Mouse (Mus musculus) thymus, adult 2 months (tissue): ENCODE results near the gene Gm11487. TPM values are rescaled to one million over a fixed set of nuclear protein-coding genes. Genes with fewer than 3 reads are reported as not detected.
"Not testable (repeated sequence)": the region's sequence is repeated elsewhere in the genome, so short reads cannot be mapped to it uniquely, and the experiment has no call there.

ENCODE experiments used
- DNase-seq: peaks from one replicate; pipeline ENCODE4 v3.0.0; 2021
- H3K27ac ChIP-seq: fragments of 200-500 bp; 2 replicates; pipeline ENCODE4 v1.5.1; 2012; ENCODE audit warnings: low read length, control low read depth; ENCODE audit not compliant: control insufficient read depth, insufficient read depth
- H3K27me3 ChIP-seq: fragments of 200-500 bp; 2 replicates; pipeline ENCODE4 v1.6.1; 2012; ENCODE audit warnings: mild to moderate bottlenecking, low read length, moderate library complexity, mixed read lengths; ENCODE audit not compliant: control insufficient read depth, insufficient read depth
- H3K36me3 ChIP-seq: fragments of 200-500 bp; 2 replicates; pipeline ENCODE4 v1.6.1; 2012; ENCODE audit warnings: mild to moderate bottlenecking, low read length, moderate library complexity; ENCODE audit not compliant: control insufficient read depth, insufficient read depth
- H3K4me1 ChIP-seq: fragments of 200-500 bp; replicated peaks from 2 replicates; pipeline ENCODE4 v1.6.1; 2012; ENCODE audit warnings: low read length; ENCODE audit not compliant: control insufficient read depth, insufficient read depth
- H3K4me3 ChIP-seq: fragments of 200-500 bp; 2 replicates; pipeline ENCODE4 v1.5.1; 2012; ENCODE audit warnings: mild to moderate bottlenecking, low read length, control low read depth, moderate library complexity; ENCODE audit not compliant: control insufficient read depth, insufficient read depth
- CTCF ChIP-seq: fragments of 200-500 bp; IDR thresholded peaks from 2 replicates; pipeline ENCODE4 v1.5.1; 2012; ENCODE audit warnings: mild to moderate bottlenecking, control low read depth, low read length, moderate library complexity, borderline replicate concordance; ENCODE audit not compliant: control insufficient read depth, poor library complexity, insufficient read depth; ENCODE audit errors: extremely low read depth
- POLR2A ChIP-seq: fragments of 200-500 bp; IDR thresholded peaks from 2 replicates; pipeline ENCODE4 v1.6.1; 2012; ENCODE audit warnings: mild to moderate bottlenecking, low read length, control low read depth, moderate library complexity; ENCODE audit not compliant: control insufficient read depth, poor library complexity, insufficient read depth; ENCODE audit errors: extremely low read depth
- WGBS: fragments of 180-500 bp; shearing (Covaris S2); methylation state at CpG from one replicate; pipeline ENCODE4 v1.1.7; 2018; 5-methylcytosine and 5-hydroxymethylcytosine counted together
- polyA plus RNA-seq: library from polyadenylated mRNA; depleted of rRNA; stranded (reverse); fragments of >200 nt; gene quantifications from 2 replicates; pipeline ENCODE4 v1.2.3, GENCODE M21; 2012; rRNA removed

The Gm11487 gene
- not detected in 2 replicates for polyA plus RNA-seq

- DNase-seq, H3K27me3 ChIP-seq, H3K36me3 ChIP-seq, H3K4me1 ChIP-seq, H3K27ac ChIP-seq, H3K4me3 ChIP-seq: not testable (repeated sequence)
- WGBS: 91% methylated on average over 4 of the region's 4 CpGs
Observed at GRCm38 (mm10) chr4:73404972-73405371, at the start of gene Gm11487. TSS of gene Gm11487 (minus strand) at chr4:73405072.

GRCm38 (mm10) chr4:73444715-73445114, 39.8 kb upstream of the Gm11487 start:
- H3K27me3 ChIP-seq: no peaks in the 10 kb centered on the region
- no peak for DNase-seq
- no peak overlapping the region for H3K4me3 ChIP-seq
- no peaks in the 10 kb centered on the region for H3K4me1 ChIP-seq
- WGBS: 62% methylated on average over 7 of the region's 7 CpGs
- no peak for TF ChIP-seq CTCF
- no peak for TF ChIP-seq POLR2A
- H3K27ac ChIP-seq: no peak overlapping the region
- no peaks in the 10 kb centered on the region for H3K36me3 ChIP-seq

- DNase-seq: no peak
- TF ChIP-seq POLR2A (no peak), CTCF (no peak)
- Histone ChIP-seq H3K27me3 (no peaks in the 10 kb centered on the region), H3K27ac (no peak overlapping the region), H3K4me3 (no peak overlapping the region), H3K36me3 (no peaks in the 10 kb centered on the region), H3K4me1 (no peaks in the 10 kb centered on the region)
- WGBS: 80% methylated on average over 1 of the region's 1 CpGs
Observed at GRCm38 (mm10) chr4:73442568-73442967, 37.7 kb upstream of the Gm11487 start.

- Histone ChIP-seq H3K27ac (no peak overlapping the region), H3K4me1 (no peaks in the 10 kb centered on the region), H3K27me3 (no peaks in the 10 kb centered on the region), H3K4me3 (no peak overlapping the region), H3K36me3 (no peaks in the 10 kb centered on the region)
- WGBS: 94% methylated on average over 3 of the region's 3 CpGs
- DNase-seq: no peak
- no peak for TF ChIP-seq POLR2A
- TF ChIP-seq CTCF: no peak
Observed at GRCm38 (mm10) chr4:73425903-73426302, 21.0 kb upstream of the Gm11487 start.

- WGBS: 92% methylated on average over 12 of the region's 12 CpGs
- Histone ChIP-seq H3K27me3 (no peaks in the 10 kb centered on the region), H3K4me3 (no peak overlapping the region), H3K36me3 (no peaks in the 10 kb centered on the region), H3K4me1 (no peaks in the 10 kb centered on the region), H3K27ac (no peak overlapping the region)
- no peak for DNase-seq
- no peak for TF ChIP-seq CTCF
- no peak for TF ChIP-seq POLR2A
Observed at GRCm38 (mm10) chr4:73423049-73423448, 18.2 kb upstream of the Gm11487 start.

GRCm38 (mm10) chr4:73366534-73366933, 38.3 kb downstream of the Gm11487 start:
- TF ChIP-seq POLR2A (no peak), CTCF (no peak)
- Histone ChIP-seq H3K4me1 (no peaks in the 10 kb centered on the region), H3K36me3 (no peaks in the 10 kb centered on the region), H3K27me3 (no peaks in the 10 kb centered on the region), H3K27ac (no peak overlapping the region), H3K4me3 (no peak overlapping the region)
- no peak for DNase-seq
- 70% methylated on average over 3 of the region's 3 CpGs for WGBS

Other genes starting within 250 kb of the Gm11487 start
- gene Gm11238, start 202.8 kb upstream of the Gm11487 start, polyA plus RNA-seq: not detected in 2 replicates
- not detected in 2 replicates for gene Gm11237, start 217.9 kb upstream of the Gm11487 start, polyA plus RNA-seq
- gene Gm11236, start 233.0 kb upstream of the Gm11487 start, polyA plus RNA-seq: not detected in 2 replicates